Mouse (Mus musculus) liver, embryonic 16.5 days (tissue): ENCODE results near the gene Hmgb1. TPM values are rescaled to one million over a fixed set of nuclear protein-coding genes. Genes with fewer than 3 reads are reported as not detected.

ENCODE experiments used
- ATAC-seq: fragments of 200-750 bp; cut with Nextera tagmentation; 2 replicates; pipeline ENCODE4 v1.8.0; 2017; ENCODE audit warnings: low read depth, mild to moderate bottlenecking, moderate number of reproducible peaks, moderate library complexity
- H3K27ac ChIP-seq: fragments of 300-500 bp; sonication (generic); 2 replicates; pipeline ENCODE4 v1.5.1; 2014; ENCODE audit warnings: mild to moderate bottlenecking, low read length
- H3K27me3 ChIP-seq: fragments of 300-500 bp; sonication (generic); 2 replicates; pipeline ENCODE4 v1.6.1; 2014; ENCODE audit warnings: low read depth, low read length, mixed read lengths; ENCODE audit not compliant: control insufficient read depth, insufficient read depth
- H3K36me3 ChIP-seq: fragments of 300-500 bp; sonication (generic); 2 replicates; pipeline ENCODE4 v1.6.1; 2014; ENCODE audit warnings: mild to moderate bottlenecking; ENCODE audit not compliant: control insufficient read depth, insufficient read depth
- H3K4me1 ChIP-seq: fragments of 300-500 bp; sonication (generic); 2 replicates; pipeline ENCODE4 v1.6.1; 2014; ENCODE audit warnings: low read depth, low read length, mixed read lengths; ENCODE audit not compliant: control insufficient read depth
- H3K4me2 ChIP-seq: fragments of 300-500 bp; sonication (generic); 2 replicates; pipeline ENCODE4 v1.6.1; 2014; ENCODE audit warnings: low read depth, low read length, mixed read lengths
- H3K4me3 ChIP-seq: fragments of 300-500 bp; sonication (generic); 2 replicates; pipeline ENCODE4 v1.5.1; 2014; ENCODE audit warnings: low read depth, mild to moderate bottlenecking, low read length
- H3K9ac ChIP-seq: fragments of 300-500 bp; sonication (generic); 2 replicates; pipeline ENCODE4 v1.6.1; 2014; ENCODE audit warnings: low read depth, low read length
- H3K9me3 ChIP-seq: fragments of 300-500 bp; sonication (generic); replicated peaks from 2 replicates; pipeline ENCODE4 v1.6.1; 2016; ENCODE audit warnings: low read length; ENCODE audit not compliant: control insufficient read depth
- WGBS: fragments of 180-500 bp; shearing (Covaris S2); extraction: QIAGEN DNeasy Blood & Tissue Kit; methylation state at CpG from one replicate; pipeline ENCODE4 v1.1.7; 2014; ENCODE audit not compliant: insufficient replicate concordance; 5-methylcytosine and 5-hydroxymethylcytosine counted together
- polyA plus RNA-seq: library from polyadenylated mRNA; unstranded; fragments of >200 nt; fragmentation: Nextera tagmentation; extraction: Ambion mirVana; gene quantifications from 2 replicates; pipeline ENCODE4 v1.2.1, GENCODE M21; 2015

Hmgb1 gene
- polyA plus RNA-seq, 1 experiment from 2014 or later = 379 TPM

DNA sequence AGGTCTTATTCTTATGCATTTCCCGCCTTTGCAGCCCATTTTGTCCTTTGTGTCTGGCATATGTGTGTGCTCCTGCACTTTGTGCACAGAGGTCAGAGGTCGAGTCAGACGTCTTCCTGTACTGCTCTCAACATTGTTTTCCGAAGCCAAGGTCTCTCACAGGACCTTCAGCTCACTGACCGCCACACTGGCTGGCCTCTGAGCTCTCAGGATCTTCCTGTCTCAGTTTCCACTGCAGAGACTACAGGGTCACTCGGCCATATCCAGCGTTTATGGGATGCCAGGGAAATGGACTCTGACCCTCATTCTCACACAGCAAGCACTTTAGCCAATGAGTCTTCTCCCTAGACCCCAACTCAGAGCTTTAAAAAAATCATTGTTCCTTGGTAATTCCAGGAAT is 19.4 kb downstream of the Hmgb1 start:
- Histone ChIP-seq H3K4me2 (no peak overlapping the region), H3K36me3 (no peaks in the 10 kb centered on the region), H3K4me3 (no peak overlapping the region), H3K4me1 (no peaks in the 10 kb centered on the region), H3K9ac (no peak overlapping the region), H3K27ac (no peak overlapping the region), H3K9me3 (no peaks in the 10 kb centered on the region), H3K27me3 (no peaks in the 10 kb centered on the region)
- ATAC-seq = peak; percentile 61
- WGBS = 34% methylated on average over 7 of the region's 7 CpGs

DNA sequence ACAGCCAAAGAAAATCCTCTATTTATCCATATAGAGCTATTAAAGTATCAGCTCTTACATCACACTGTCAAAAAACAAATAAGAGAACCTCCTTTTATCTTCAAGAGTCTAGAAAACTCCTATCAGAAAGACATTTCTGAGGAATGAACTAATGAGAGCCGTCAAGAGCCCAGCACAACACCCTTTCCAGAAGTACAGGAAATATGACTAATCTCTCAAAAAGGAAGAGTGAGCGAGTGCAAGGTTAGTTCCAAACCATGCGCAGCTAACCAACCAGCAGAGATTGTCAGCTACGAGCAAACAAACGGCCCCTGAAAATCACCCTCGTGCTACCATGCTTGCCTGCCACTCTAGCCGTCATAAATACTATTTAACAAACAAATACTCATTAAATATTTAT is 21.4 kb downstream of the Hmgb1 start:
- Histone ChIP-seq H3K4me2 (no peak overlapping the region), H3K4me1 (no peaks in the 10 kb centered on the region), H3K36me3 (no peaks in the 10 kb centered on the region), H3K27me3 (no peaks in the 10 kb centered on the region), H3K9ac (no peak overlapping the region), H3K9me3 (no peaks in the 10 kb centered on the region), H3K27ac (no peak overlapping the region), H3K4me3 (no peak overlapping the region)
- 13% methylated on average over 7 of the region's 7 CpGs for WGBS
- no peak for ATAC-seq

DNA sequence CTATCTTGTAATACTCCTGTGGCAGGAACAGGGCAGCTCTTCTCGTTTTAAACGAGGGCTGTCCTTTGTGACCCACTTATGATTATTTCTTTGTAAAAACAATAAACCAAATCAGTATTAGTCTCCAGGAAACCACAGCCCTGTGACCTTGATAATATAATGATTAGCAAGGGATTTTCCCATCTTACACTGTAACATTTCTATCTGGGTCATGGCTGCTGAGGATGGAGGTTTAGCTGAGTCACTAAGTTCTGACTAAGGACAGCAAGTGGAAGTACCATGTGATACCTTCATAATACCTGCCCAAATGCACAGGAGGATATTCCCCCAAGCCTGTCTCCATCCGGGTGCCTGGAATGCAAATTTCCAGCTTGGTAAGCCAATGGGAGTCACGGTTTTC is 23.8 kb downstream of the Hmgb1 start:
- no peak for ATAC-seq
- Histone ChIP-seq H3K4me1 (no peaks in the 10 kb centered on the region), H3K9ac (no peak overlapping the region), H3K4me2 (no peak overlapping the region), H3K9me3 (no peaks in the 10 kb centered on the region), H3K27ac (no peak overlapping the region), H3K27me3 (no peaks in the 10 kb centered on the region), H3K4me3 (no peak overlapping the region), H3K36me3 (no peaks in the 10 kb centered on the region)
- 58% methylated on average over 4 of the region's 4 CpGs for WGBS

DNA sequence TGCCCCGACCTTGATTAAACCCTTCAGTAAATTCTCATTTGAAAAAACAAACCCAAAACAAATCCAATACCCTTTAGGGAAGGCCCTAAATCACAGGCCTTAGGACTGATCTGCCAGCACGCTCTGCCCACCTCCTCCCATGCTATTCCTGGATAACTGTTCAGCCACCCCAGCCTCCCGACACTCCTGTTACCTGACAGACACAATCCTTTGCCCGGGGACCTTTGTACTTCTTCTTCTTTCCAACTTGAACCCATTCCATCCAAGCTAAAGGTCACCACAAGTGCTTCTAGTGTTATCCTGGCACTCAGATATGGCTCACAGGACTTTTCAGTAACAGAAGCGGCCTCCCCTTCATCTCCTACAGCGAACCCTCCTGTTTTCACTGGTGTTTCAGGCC is 25.3 kb downstream of the Hmgb1 start:
- 80% methylated on average over 6 of the region's 6 CpGs for WGBS
- no peak overlapping the region for H3K9ac ChIP-seq
- H3K36me3 ChIP-seq = no peaks in the 10 kb centered on the region
- no peak overlapping the region for H3K4me3 ChIP-seq
- no peaks in the 10 kb centered on the region for H3K4me1 ChIP-seq
- H3K4me2 ChIP-seq = no peak overlapping the region
- no peak overlapping the region for H3K27ac ChIP-seq
- ATAC-seq = no peak
- no peaks in the 10 kb centered on the region for H3K27me3 ChIP-seq
- H3K9me3 ChIP-seq = no peaks in the 10 kb centered on the region

GRCm38 (mm10) chr5:149156886-149157563 is 27.3 kb downstream of the Hmgb1 start:
- no peak overlapping the region for H3K27ac ChIP-seq
- 79% methylated on average over 18 of the region's 18 CpGs for WGBS
- H3K4me1 ChIP-seq = no peaks in the 10 kb centered on the region
- H3K4me2 ChIP-seq = no peak overlapping the region
- ATAC-seq = peak; percentile 35; the same call in 1 of the 2 replicates
- H3K9me3 ChIP-seq = no peaks in the 10 kb centered on the region
- no peaks in the 10 kb centered on the region for H3K36me3 ChIP-seq
- H3K4me3 ChIP-seq = no peak overlapping the region
- H3K27me3 ChIP-seq = no peaks in the 10 kb centered on the region
- no peak overlapping the region for H3K9ac ChIP-seq

DNA sequence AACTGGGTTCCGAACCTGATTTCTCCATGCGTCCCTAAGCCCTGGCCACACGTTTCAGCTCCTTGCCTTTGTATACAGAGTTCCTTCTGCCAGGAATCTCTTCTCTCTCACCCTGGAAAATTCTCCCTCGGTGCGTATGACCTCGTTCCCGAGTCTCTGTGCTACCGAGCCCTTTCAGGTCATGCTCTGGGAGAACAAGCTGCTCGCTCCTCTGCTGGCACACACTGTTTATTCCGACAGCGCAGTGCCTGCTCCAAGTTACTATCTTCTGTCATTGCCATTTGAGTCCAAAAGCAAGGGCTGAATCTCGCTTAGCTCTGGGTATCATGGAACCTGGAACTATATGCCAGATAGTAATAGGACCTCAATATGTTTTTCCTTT is 31.5 kb downstream of the Hmgb1 start:
- no peaks in the 10 kb centered on the region for H3K36me3 ChIP-seq
- WGBS = 75% methylated on average over 12 of the region's 12 CpGs
- H3K27ac ChIP-seq = no peak overlapping the region
- no peak overlapping the region for H3K9ac ChIP-seq
- no peak overlapping the region for H3K4me2 ChIP-seq
- H3K4me1 ChIP-seq = no peaks in the 10 kb centered on the region
- H3K4me3 ChIP-seq = no peak overlapping the region
- ATAC-seq = no peak
- no peaks in the 10 kb centered on the region for H3K27me3 ChIP-seq
- no peaks in the 10 kb centered on the region for H3K9me3 ChIP-seq

GRCm38 (mm10) chr5:149152063-149152773 is 32.1 kb downstream of the Hmgb1 start:
- Histone ChIP-seq H3K9ac (no peak overlapping the region), H3K4me3 (no peak overlapping the region), H3K4me2 (no peak overlapping the region), H3K36me3 (no peaks in the 10 kb centered on the region), H3K27me3 (no peaks in the 10 kb centered on the region), H3K9me3 (no peaks in the 10 kb centered on the region), H3K4me1 (no peaks in the 10 kb centered on the region), H3K27ac (no peak overlapping the region)
- no peak for ATAC-seq
- WGBS = 70% methylated on average over 13 of the region's 13 CpGs

GRCm38 (mm10) chr5:149150882-149151281 is 33.4 kb downstream of the Hmgb1 start:
- H3K9me3 ChIP-seq = no peaks in the 10 kb centered on the region
- H3K36me3 ChIP-seq = no peaks in the 10 kb centered on the region
- no peak overlapping the region for H3K27ac ChIP-seq
- WGBS = 80% methylated on average over 3 of the region's 3 CpGs
- no peaks in the 10 kb centered on the region for H3K27me3 ChIP-seq
- no peak overlapping the region for H3K4me3 ChIP-seq
- ATAC-seq = no peak
- H3K4me2 ChIP-seq = no peak overlapping the region
- no peaks in the 10 kb centered on the region for H3K4me1 ChIP-seq
- no peak overlapping the region for H3K9ac ChIP-seq

DNA sequence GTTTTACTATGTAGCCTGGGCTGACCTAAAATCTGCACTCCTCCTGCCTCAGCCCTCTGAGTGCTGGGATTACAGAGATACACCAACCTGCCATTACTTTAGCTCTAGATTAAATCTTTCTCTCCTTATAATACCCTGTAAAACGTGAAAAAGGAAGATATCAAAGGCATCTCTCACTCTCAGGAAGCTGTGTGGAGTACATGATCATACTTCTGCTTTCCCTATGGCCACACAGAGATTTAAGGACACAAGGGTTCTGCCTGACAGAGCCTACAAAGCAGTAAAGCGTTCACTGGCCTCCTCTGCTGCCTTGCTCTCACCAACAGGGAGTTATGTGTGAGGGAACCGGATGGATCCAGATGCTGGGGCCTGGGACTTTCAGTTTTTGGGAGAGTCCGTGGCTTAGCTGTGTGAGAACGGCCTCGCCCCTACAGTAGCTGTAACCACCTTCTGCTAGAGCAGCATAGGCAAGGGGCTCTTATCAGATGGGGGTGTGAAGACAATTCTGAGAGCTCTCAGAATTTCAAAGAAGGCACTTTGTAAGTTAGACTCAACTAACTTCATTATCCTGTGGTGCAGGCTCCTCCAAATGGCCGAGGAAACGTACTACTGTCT is 36.8 kb downstream of the Hmgb1 start:
- H3K9ac ChIP-seq = no peak overlapping the region
- no peaks in the 10 kb centered on the region for H3K36me3 ChIP-seq
- H3K27me3 ChIP-seq = no peaks in the 10 kb centered on the region
- H3K27ac ChIP-seq = no peak overlapping the region
- no peak overlapping the region for H3K4me3 ChIP-seq
- no peaks in the 10 kb centered on the region for H3K9me3 ChIP-seq
- no peaks in the 10 kb centered on the region for H3K4me1 ChIP-seq
- ATAC-seq = no peak
- H3K4me2 ChIP-seq = no peak overlapping the region
- 36% methylated on average over 8 of the region's 8 CpGs for WGBS
